Mouse (Mus musculus): ENCODE measurements at regions not wholly inside any gene's neighbourhood (a gene's known extent, or its start where the extent isn't known, plus 50 kb on each side); places are given as distances from the start of the nearest gene placed in this dataset.

GRCm38 (mm10) chr11:56315221-56315987, 274.6 kb upstream of the Nmur2 start:
- TF ChIP-seq NRF1 (IDR thresholded peaks at IDR 0.05; ENCODE audit: low read depth, low read length) (no peak), ZMIZ1 (IDR thresholded peaks at IDR 0.05; ENCODE audit: low read depth, low read length) (no peak), TBP (conservative IDR thresholded peaks at IDR 0.05; ENCODE audit: low read depth, low read length) (no peak), EP300 (IDR thresholded peaks at IDR 0.05; ENCODE audit: low read length) (no peak), CHD2 (IDR thresholded peaks at IDR 0.05; ENCODE audit: low read length) (no peak), NELFE (IDR thresholded peaks at IDR 0.05; ENCODE audit: low read depth, low read length) (no peak), CTCF (conservative IDR thresholded peaks at IDR 0.05 in 1 of 2, IDR thresholded peaks at IDR 0.05 in 1 of 2; ENCODE audit: low read depth in 2 of 2, low read length in 2 of 2) (no peak), MAZ (IDR thresholded peaks at IDR 0.05; ENCODE audit: low read depth, low read length) (no peak), E2F4 (IDR thresholded peaks at IDR 0.05; ENCODE audit: insufficient replicate concordance, low read depth, low read length) (no peak)
